Mouse (Mus musculus) brain, embryonic 14.5 days (tissue): ENCODE measurements around the gene Ehbp1. TPM values are rescaled to one million over a fixed set of nuclear protein-coding genes. Genes with fewer than 3 reads are reported as not detected.

ENCODE experiments used
- DNase-seq: peaks from one replicate; pipeline ENCODE4 v3.0.0-alpha.2; 2011; ENCODE audit warnings: low read depth
- CTCF ChIP-seq: fragments of 200-500 bp; IDR thresholded peaks from 2 replicates; pipeline ENCODE4 v1.5.1; 2012; ENCODE audit warnings: inconsistent platforms, mild to moderate bottlenecking, moderate library complexity, borderline replicate concordance; ENCODE audit not compliant: insufficient read depth, insufficient read length; ENCODE audit errors: extremely low read depth
- POLR2A ChIP-seq: fragments of 200-500 bp; IDR thresholded peaks from 2 replicates; pipeline ENCODE4 v1.6.1; 2012; ENCODE audit warnings: mild to moderate bottlenecking, inconsistent platforms, borderline replicate concordance; ENCODE audit not compliant: poor library complexity, insufficient read depth, insufficient read length, severe bottlenecking; ENCODE audit errors: extremely low read depth
- polyA plus RNA-seq: library from polyadenylated mRNA; depleted of rRNA; stranded (reverse); fragments of >200 nt; gene quantifications from 2 replicates; pipeline ENCODE4 v1.2.3, GENCODE M21; 2012; rRNA removed

The Ehbp1 gene
- polyA plus RNA-seq: 29.2 and 42.8 TPM in 2 replicates

DNA sequence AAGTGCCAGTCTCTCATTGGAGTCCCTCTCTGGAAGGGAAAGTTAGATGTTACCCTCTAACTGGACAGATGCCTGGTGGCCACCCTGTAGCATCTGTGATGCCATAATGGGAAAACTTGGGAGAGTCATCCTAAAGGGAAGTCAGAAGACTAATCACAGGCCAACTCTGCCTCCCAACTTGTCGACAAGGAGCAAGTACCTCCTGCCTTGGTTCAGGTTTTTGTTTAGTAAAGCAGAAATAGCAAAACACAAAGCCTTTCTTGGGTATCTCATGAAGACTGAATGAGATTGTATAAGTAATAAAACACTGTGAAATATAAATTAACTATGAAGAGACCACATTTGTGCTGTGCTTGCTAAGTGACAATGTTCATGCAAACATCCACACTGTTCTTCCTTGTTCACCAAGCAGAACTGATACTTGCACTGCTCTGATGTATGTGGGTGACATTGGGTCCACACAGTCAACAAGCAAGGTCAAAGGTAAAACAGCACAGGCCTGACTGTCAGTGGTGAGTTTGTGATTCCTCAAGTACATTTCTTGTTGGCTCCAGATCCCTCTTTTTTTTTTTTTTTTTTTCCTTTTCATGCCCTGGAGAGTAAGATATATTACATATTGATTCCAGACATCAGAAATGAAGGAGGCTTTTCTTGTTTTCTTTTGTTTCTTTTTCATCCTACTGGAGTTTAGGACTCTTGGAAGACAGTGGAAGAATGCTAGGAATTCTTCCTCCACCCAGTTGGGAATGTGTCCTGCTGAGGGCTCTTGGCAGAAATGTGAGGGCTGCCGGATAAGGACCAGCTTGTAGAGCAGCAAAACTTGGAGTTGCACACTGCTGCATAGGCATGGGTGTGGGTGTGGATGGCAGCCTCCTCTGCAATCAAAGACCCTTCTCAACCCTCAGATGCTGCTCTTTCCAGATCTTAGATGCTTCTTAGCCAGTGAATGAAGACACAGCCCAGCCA lies at the start of gene Ehbp1:
Gene Ehbp1 (minus strand): TSS at position 51 of the 966 bp plus-strand sequence.
- TF ChIP-seq POLR2A: no peak
- TF ChIP-seq CTCF: no peak
- DNase-seq: no peak

DNA sequence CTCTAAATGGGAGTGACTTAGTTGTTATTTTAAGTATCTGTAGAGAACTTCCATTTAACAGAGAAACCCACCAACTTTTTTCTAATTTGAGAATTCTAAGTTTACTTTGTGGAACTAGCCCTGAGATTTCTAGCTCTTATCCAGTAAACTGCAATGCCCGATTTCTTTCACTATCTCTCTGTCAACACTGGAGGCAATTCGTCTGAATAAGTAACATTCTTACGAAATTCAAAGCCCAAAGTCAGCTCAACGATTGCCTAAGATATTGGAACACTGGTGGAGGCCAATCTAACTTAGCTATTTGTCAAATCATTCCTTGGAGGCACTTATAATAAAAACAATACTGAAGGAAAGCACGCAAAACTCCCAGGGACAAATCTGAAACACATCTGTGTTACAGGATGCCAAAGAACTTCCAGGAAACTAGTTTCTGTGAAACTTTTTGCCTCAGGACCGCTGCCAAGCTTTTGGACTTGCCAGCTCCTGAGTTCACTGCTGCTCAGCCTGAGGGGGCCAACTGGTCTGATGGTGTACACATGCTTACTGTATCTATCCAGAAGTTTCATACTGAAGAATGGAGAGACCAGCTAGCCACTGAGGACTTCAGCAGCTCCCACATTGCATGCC lies 45.5 kb upstream of the Ehbp1 start:
- DNase-seq: no peak
- no peak for TF ChIP-seq CTCF
- no peak for TF ChIP-seq POLR2A

DNA sequence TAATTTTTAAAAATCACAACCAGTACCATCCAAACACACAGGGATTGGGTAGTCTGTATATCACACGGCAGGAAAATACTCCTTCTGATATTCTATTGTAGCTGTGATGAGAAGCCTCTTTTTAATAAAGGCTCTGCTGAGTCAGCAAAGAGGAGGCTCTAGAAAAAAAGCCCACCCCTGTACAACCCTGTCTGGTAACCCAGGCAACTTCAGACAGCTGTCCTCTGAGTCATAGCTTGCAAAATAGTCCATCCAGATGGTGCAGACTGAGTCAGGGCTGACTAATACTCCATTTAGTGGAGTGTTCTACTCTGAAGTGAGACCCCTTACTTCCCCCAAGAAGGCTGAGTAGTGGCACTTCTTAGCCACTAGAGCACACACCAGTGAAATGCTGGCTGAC lies 41.4 kb upstream of the Ehbp1 start:
- DNase-seq: no peak
- TF ChIP-seq CTCF (no peak), POLR2A (no peak)

DNA sequence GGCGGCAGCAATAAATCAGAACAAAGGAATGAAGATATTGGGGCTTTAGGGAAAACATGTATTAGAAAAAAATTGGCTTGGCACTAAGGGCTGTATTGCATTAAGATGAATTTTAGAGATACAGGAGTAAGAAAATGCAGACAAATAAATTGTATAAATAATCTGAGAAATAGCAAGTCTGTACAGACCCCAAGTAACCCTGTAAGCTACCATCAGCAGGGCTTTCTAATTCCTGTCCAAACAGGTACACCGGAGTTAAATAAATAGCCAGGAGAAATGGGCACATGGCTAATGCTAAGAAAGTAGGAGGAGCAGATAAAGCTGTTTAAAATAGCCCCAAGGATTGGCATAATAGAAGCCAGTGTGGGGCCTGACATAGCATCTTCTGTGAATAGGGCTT lies 32.7 kb upstream of the Ehbp1 start:
- DNase-seq: no peak
- TF ChIP-seq POLR2A: no peak
- TF ChIP-seq CTCF: no peak

DNA sequence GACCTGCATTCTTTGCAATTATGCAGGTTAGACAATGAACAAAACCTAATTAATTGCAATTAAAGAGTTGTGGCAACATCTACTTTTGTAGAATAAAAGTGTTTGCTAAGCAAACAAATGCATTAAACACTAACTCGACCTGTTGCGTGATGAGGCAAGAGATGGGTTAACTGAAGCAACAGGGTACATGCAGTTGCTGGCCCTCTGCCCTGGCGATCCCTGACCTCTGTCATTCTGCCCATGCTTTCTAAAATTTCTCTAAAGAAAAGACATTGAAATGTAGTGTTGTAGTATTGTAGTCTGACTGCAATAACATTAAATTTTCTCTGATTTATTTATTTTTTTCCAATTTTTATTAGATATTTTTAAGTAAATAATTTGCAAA lies 31.2 kb upstream of the Ehbp1 start:
- no peak for DNase-seq
- TF ChIP-seq POLR2A (no peak), CTCF (no peak)

DNA sequence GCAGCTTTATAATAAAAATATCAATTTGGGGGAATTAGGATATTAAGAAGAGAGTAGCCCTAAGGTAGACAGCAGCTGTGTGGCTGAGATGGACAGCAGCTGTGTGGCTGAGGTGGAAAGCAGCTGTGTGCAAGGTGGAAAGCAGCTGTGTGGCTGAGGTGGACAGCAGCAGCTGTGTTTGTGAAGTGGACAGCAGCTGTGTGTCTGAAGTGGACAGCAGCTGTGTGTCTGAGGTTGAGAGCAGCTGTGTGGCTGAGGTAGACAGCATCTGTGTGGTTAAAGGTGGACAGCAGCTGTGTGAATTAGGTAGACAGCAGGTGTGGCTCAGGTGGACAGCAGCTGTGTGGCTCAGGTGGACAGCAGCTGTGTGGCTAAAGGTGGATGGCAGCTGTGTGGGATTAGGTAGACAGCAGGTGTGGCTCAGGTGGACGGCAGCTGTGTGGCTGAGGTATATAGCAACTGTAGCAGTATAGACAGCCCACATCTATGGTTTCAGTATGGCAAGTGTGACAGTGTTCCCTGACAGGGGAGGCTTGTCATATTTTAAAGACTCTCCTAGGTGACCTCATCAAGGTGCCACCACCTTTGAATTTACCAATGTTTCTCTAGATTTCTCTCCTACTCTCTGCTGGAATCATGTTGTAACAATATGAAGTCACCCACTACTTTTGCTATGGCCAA lies 30.7 kb upstream of the Ehbp1 start:
- DNase-seq: no peak
- TF ChIP-seq CTCF (no peak), POLR2A (no peak)

DNA sequence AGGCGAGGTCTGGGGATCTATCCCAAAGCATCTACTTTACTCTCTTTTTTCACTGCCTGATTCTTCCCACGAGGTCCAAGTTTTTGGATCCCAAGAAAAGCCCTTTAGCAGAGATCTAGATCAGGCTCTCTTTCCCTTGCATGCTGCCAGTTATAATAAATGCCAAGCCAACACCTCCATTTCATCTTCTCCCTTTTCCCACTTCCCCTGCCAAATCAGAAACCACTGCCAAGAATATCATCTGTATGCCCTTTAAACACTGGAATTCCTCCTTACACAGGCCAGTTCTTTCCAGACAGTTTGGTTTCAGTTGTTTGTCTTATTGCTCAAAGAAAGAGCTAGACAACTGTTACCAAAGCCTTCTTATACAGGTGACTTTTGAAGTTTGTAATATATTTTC lies 27.7 kb upstream of the Ehbp1 start:
- no peak for TF ChIP-seq POLR2A
- TF ChIP-seq CTCF: no peak
- DNase-seq: no peak

DNA sequence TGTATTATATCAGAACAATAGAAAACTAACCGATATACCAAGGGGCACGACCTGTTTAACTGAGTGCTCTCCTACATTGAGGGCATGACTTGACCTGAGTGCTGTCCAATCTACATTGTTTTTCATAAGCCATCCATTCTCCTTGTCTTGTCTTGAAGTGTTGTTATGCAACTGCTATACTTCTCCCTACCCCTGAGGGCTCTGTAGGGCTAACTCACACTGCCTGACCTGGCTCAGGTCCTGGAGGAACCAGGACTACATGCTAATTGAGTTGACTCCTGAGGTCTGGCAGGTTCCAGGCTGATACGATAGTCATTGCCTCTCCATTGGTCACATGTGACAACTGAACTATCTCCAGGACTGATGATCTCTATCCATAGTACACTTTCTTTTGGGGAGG lies 26.5 kb upstream of the Ehbp1 start:
- no peak for TF ChIP-seq CTCF
- no peak for TF ChIP-seq POLR2A
- no peak for DNase-seq

DNA sequence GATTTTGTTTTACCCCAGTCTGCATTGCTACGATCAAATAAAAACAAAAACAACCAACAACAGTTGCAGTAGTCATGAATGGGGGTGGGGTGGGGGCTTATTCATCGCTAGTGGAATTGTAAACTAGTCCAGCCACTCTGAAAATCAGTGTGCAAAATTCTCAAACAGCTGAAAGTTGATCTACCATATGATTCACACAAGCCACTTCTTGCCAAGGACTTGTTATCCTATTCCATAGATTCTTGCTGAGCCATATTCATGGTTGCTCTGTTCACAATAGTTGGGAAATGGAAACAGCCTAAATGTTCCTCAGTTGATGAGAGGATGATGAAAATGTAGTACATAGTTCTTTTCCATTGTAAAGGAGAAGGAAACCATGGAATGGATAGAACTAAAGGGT lies 24.4 kb upstream of the Ehbp1 start:
- TF ChIP-seq POLR2A (no peak), CTCF (no peak)
- DNase-seq: no peak

DNA sequence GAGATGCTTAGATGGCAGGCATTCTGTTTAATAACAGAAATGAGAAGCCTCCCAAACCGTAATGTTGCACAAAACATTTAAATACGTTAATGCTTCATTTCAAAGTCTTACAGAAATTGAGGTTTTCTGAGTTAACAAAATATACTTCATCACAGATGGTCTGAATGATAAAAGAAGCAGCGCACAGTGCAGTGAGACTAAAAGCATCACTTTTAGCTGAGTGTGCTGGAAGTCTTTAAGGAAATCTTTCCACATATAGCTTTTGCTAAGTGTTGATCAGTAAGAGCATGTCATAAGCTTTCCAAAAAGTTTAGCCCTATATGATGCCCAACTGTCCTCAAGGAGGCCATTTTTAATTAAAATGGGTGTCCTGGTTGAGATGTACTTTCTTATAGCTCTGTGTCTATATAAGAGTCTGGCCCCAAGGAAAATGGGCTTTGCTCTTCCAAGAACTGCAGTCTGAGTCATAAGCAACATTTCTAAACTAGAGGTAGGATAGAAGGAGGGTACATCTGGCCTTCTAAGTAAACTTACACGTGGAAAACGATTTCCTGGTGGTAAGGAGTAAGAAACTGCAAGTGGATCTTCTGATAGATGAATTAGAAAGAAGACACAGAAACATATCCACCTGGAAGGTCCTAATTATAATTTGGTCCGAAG lies 12.0 kb upstream of the Ehbp1 start:
- no peak for DNase-seq
- TF ChIP-seq POLR2A (no peak), CTCF (no peak)

DNA sequence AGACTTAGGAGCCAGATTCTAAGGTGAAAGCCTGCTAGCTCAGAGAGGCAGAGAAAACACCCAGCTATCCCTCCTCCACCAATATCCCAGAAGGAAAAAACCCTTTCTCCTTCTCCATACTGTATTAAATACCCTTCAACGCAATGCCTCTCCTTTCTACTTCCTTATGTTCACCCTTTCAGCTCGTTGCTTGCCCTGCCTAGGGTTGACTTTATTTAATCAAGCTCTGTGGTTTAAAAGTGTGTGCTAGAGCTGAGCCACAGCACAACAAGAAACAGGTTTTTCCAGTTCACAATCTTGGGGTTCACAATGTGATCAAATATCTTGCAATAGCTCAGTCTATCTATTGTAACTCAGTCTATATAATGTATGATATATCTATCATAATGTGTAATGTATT lies 7.9 kb upstream of the Ehbp1 start:
- TF ChIP-seq CTCF (no peak), POLR2A (no peak)
- DNase-seq: no peak
